Mouse (Mus musculus): ENCODE measurements at regions not wholly inside any gene's neighbourhood (a gene's known extent, or its start where the extent isn't known, plus 50 kb on each side); places are given as distances from the start of the nearest gene placed in this dataset.
"Not testable (repeated sequence)": the region's sequence is repeated elsewhere in the genome, so short reads cannot be mapped to it uniquely, and the experiment has no call there.

DNA sequence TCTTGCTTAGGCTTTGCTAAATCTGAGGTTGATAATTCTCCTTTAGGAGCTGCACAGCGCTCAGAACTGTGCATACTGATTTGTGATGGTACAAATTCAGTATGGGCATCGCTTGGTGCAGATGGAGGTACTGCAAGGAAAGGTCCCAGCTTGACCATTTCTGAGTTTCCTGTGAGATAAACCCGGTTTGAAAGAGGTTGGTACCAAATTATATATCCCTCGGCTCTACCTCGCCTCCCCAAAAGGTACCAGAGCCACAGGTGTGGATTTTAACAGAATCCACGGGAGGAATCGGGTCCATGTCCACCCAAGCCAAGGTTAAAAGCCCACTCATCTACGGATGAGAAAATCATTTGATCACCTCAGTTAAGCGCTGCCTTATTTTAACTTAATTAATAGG lies 172.5 kb upstream of the Zfp808 start:
- H3K27me3 ChIP-seq (ENCODE audit: control insufficient read depth, insufficient read depth, insufficient read length); H3K36me3 ChIP-seq (ENCODE audit: control insufficient read depth, insufficient read depth); H3K79me3 ChIP-seq (ENCODE audit: low read depth); H3K4me3 ChIP-seq (ENCODE audit: insufficient read depth, poor library complexity, severe bottlenecking); H3ac ChIP-seq (ENCODE audit: control insufficient read depth, insufficient read length, low read depth); H3K79me2 ChIP-seq (ENCODE audit: control insufficient read depth, insufficient read depth): not testable (repeated sequence)

DNA sequence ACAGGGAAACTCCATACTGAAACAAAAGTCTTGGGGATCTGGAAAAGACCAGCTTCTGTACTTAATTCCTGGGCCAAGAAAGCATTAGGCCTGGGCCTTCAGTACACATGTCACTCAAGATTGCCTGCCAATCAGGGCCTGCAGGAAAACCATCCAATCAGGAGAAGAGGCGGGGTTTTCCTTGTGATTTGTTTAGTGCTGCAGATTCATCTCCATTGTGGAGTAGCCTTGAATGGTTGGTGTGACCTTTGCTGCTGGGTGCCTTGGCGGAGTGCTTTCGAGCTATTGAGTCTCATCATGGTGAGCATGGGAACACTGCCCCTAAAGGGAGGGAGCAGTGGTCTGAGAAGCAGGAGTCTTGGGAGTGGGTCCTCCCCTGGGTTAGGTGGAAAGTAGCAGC lies 150.8 kb upstream of the Zfp808 start:
- not testable (repeated sequence) for H3K79me2 ChIP-seq (ENCODE audit: control insufficient read depth, insufficient read depth); H3K27me3 ChIP-seq (ENCODE audit: control insufficient read depth, insufficient read depth, insufficient read length); H3K36me3 ChIP-seq (ENCODE audit: control insufficient read depth, insufficient read depth); H3K4me3 ChIP-seq (ENCODE audit: insufficient read depth, poor library complexity, severe bottlenecking); H3ac ChIP-seq (ENCODE audit: control insufficient read depth, insufficient read length, low read depth); H3K79me3 ChIP-seq (ENCODE audit: low read depth)

DNA sequence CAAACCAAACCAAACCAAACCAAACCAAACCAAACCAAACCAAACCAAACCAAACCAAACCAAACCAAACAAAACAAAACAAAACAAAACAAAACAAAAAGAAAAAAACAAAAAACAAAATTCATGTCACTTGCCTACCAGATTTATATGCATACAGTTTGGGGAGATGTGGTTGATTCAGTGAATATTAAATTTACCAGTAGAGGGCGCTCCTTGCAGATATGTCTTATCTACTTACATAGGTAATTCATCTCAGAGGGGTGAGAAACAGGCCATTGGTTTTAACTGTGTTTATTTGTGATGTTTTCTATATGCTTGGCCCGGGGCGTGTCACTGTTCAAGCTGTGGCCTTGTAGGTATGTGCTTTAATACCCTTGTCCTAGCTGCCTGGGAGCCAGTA lies 133.2 kb upstream of the Zfp808 start:
- not testable (repeated sequence) for H3K36me3 ChIP-seq (ENCODE audit: control insufficient read depth, insufficient read depth); H3K27me3 ChIP-seq (ENCODE audit: control insufficient read depth, insufficient read depth, insufficient read length); H3K79me3 ChIP-seq (ENCODE audit: low read depth); H3K4me3 ChIP-seq (ENCODE audit: insufficient read depth, poor library complexity, severe bottlenecking); H3K79me2 ChIP-seq (ENCODE audit: control insufficient read depth, insufficient read depth); H3ac ChIP-seq (ENCODE audit: control insufficient read depth, insufficient read length, low read depth)

DNA sequence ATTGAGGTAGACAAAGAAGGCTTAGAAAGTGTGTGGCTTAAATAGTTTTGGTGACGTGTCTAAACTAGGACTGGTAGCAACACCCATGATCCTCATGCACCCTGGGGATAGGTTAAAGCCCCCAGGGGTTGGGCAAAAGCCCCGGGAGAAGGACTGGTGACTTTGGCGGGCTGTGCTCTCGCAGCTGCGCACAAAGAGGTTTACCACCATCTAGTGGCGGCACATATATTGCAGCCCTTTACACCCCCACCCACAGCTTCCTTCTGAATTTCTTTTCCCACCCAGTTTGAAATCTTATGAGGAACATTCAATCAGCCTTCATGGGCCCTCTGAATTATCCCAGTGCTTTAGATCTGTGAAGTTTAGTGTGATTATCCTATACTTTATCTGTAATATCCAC lies 130.9 kb upstream of the Zfp808 start:
- not testable (repeated sequence) for H3K36me3 ChIP-seq (ENCODE audit: control insufficient read depth, insufficient read depth); H3K4me3 ChIP-seq (ENCODE audit: insufficient read depth, poor library complexity, severe bottlenecking); H3ac ChIP-seq (ENCODE audit: control insufficient read depth, insufficient read length, low read depth); H3K79me2 ChIP-seq (ENCODE audit: control insufficient read depth, insufficient read depth); H3K79me3 ChIP-seq (ENCODE audit: low read depth); H3K27me3 ChIP-seq (ENCODE audit: control insufficient read depth, insufficient read depth, insufficient read length)

DNA sequence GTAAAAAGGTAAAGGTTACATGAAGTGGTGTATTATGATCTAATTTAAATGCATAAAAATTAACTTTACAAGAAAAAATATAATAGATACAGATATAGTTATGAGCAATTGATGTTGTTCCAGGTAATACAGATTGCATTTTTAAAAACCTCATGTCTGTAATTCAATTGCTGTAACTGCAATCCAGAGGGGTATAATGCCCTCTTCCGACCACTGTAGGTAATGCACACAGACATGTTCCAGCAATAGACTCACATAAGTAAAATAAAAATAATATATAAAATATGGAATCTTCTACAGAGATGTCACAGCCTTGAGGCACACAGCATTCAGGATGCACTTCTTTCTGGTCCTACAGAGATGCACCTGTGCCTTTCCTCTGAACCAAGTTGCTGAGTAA lies 122.4 kb upstream of the Zfp808 start:
- not testable (repeated sequence) for H3K4me3 ChIP-seq (ENCODE audit: insufficient read depth, poor library complexity, severe bottlenecking); H3K36me3 ChIP-seq (ENCODE audit: control insufficient read depth, insufficient read depth); H3K79me3 ChIP-seq (ENCODE audit: low read depth); H3ac ChIP-seq (ENCODE audit: control insufficient read depth, insufficient read length, low read depth); H3K79me2 ChIP-seq (ENCODE audit: control insufficient read depth, insufficient read depth); H3K27me3 ChIP-seq (ENCODE audit: control insufficient read depth, insufficient read depth, insufficient read length)

DNA sequence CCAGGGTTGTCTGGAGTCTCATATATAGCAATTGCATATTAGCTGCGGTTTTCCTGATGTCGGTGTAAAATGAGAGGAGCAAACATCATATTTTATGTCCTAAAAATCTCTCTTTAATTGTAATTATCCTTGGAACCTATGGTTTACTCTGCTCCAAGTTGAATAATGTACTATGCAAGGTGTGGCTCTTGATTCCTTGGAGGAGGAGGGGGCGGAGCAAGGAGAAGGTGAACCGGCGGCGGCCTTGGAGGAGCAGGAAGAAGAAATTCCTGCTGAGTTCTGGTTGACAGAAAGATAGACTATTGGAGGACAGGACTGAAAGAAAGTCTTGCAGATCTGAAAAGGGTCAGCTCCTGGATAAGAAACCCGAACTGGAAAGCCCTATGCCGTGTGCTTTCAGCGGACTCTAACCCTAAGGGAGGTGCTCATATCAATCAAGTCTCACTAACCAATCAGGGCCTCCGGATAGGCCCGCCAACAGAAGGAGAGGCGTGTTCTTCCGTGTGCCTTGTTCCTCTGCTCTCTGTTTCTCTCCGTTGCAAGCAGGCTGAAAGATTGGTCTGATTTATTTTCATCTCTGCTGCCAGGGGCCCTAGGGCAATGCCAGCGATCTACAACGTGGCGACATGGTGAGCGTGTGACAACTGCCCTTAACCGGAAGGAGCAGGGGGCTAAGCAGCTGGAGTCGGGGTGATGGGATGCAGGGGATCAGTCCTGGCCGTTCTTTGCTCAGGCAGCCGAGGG lies 114.1 kb upstream of the Zfp808 start:
- not testable (repeated sequence) for H3K79me2 ChIP-seq (ENCODE audit: control insufficient read depth, insufficient read depth); H3K27me3 ChIP-seq (ENCODE audit: control insufficient read depth, insufficient read depth, insufficient read length); H3K79me3 ChIP-seq (ENCODE audit: low read depth); H3K36me3 ChIP-seq (ENCODE audit: control insufficient read depth, insufficient read depth)
- Histone ChIP-seq H3ac (ENCODE audit: control insufficient read depth, insufficient read length, low read depth) (peak overlapping the region; percentile 58), H3K4me3 (ENCODE audit: insufficient read depth, poor library complexity, severe bottlenecking) (peak overlapping the region; percentile 45)

DNA sequence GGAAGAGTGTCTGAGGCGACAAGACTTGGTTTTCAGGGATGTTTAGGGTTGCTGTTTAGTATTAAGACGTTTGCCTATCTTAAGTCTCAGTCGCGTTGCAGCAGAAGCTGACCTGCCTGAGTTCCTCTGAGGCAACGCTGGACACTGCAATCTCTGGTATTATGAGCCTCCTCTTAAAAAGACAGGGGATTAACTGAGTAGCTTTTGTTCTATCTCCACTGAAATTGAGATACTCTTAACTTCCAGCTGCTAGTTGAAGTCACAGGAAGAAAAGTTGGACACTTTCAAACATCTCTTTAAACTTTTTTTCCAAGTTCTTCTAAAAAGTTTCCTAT lies 113.6 kb upstream of the Zfp808 start:
- H3K79me2 ChIP-seq (ENCODE audit: control insufficient read depth, insufficient read depth); H3K79me3 ChIP-seq (ENCODE audit: low read depth); H3K27me3 ChIP-seq (ENCODE audit: control insufficient read depth, insufficient read depth, insufficient read length); H3K36me3 ChIP-seq (ENCODE audit: control insufficient read depth, insufficient read depth): not testable (repeated sequence)
- peak overlapping the region; percentile 45 for H3K4me3 ChIP-seq (ENCODE audit: insufficient read depth, poor library complexity, severe bottlenecking)
- peak overlapping the region; percentile 58 for H3ac ChIP-seq (ENCODE audit: control insufficient read depth, insufficient read length, low read depth)

DNA sequence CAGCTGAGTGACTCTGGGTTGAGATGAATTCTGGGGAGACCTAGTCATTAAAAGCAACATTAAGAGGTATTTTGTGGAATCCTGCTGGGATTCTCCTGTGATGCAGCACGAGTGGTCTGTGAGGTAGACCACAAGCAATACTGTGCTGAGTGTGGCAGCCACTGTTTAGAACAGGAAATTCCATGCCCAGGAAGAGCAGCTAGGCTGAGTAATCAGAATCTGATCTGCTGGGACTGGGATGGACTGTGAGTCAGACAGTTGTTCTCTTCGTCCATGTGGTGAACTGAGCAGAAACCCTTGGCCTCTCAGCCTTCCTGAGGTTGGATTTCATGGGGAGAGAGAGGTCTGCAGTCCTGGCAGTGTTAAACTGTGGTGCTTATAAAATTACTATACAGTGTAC lies 92.0 kb upstream of the Zfp808 start:
- not testable (repeated sequence) for H3K79me2 ChIP-seq (ENCODE audit: control insufficient read depth, insufficient read depth); H3K36me3 ChIP-seq (ENCODE audit: control insufficient read depth, insufficient read depth); H3K4me3 ChIP-seq (ENCODE audit: insufficient read depth, poor library complexity, severe bottlenecking); H3ac ChIP-seq (ENCODE audit: control insufficient read depth, insufficient read length, low read depth); H3K27me3 ChIP-seq (ENCODE audit: control insufficient read depth, insufficient read depth, insufficient read length); H3K79me3 ChIP-seq (ENCODE audit: low read depth)

DNA sequence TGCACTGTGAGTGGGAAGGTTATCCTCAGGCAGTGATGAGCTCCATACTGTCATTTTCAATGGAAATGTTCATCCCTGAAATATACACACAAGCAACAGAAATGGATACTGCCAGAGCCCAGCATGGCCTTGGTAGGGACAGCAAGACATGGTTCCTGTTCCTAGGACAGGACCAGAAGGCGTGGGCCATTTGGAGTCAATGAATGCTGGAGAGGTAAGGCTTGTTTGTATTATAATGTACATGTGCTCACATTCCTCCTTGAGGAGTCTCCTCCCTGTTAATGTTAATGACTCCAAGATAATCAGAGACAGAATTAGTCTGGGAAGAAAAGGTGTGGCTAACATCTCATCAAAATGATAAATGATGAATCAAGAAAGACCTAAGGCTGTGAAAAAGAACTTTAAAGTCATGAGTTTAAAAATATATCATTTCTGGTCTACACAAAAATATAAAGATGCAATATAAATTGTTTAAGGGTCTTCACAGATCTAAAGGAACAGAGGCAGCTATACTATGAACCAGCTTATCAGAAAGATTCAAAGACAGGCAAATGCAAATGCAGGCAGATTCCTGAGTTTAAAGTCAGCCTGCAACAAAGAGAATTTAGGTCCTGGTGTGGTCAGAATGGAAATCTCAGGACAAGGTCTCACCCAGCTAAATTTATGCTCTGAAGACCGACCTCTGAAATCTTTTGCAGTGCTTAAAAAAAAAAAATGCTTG lies 51.6 kb upstream of the Zfp808 start:
- not testable (repeated sequence) for H3K79me2 ChIP-seq (ENCODE audit: control insufficient read depth, insufficient read depth); H3K27me3 ChIP-seq (ENCODE audit: control insufficient read depth, insufficient read depth, insufficient read length); H3K4me3 ChIP-seq (ENCODE audit: insufficient read depth, poor library complexity, severe bottlenecking); H3K36me3 ChIP-seq (ENCODE audit: control insufficient read depth, insufficient read depth); H3K79me3 ChIP-seq (ENCODE audit: low read depth); H3ac ChIP-seq (ENCODE audit: control insufficient read depth, insufficient read length, low read depth)

DNA sequence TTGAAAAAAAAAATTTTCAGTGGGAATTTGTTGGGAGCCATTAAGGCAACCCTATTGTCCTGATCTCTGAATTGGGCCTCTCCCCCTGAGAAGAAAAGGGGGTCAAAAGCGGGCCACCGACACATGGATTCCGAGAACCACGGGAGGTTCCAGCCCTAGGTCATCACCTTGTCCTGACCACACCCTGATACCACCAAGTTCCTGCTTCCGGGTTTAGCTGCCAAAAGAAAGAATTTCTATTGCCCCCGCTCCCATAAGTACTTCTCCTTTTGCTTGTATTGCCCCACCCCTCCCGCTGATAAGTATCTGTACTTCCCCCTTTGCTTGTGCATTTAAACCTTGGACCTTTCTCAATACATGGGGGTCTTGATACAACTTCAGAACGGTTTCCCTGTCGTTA lies 50.8 kb upstream of the Zfp808 start:
- not testable (repeated sequence) for H3K79me3 ChIP-seq (ENCODE audit: low read depth); H3K79me2 ChIP-seq (ENCODE audit: control insufficient read depth, insufficient read depth); H3K27me3 ChIP-seq (ENCODE audit: control insufficient read depth, insufficient read depth, insufficient read length); H3ac ChIP-seq (ENCODE audit: control insufficient read depth, insufficient read length, low read depth); H3K4me3 ChIP-seq (ENCODE audit: insufficient read depth, poor library complexity, severe bottlenecking); H3K36me3 ChIP-seq (ENCODE audit: control insufficient read depth, insufficient read depth)
